Mouse (Mus musculus) megakaryocyte, embryonic 14.5 days (primary cell): ENCODE results near the gene Ltb4r1. TPM values are rescaled to one million over a fixed set of nuclear protein-coding genes. Genes with fewer than 3 reads are reported as not detected.

Experiments used
- H3K27me3 ChIP-seq: replicated peaks from 2 replicates; pipeline ENCODE3; 2012; ENCODE audit warnings: inconsistent platforms
- H3K36me3 ChIP-seq: replicated peaks from 2 replicates; pipeline ENCODE3; 2012; ENCODE audit warnings: low read length, inconsistent platforms, mixed read lengths
- H3K4me1 ChIP-seq: 2 replicates; pipeline ENCODE4 v1.6.1; 2012; ENCODE audit warnings: inconsistent platforms
- H3K4me3 ChIP-seq: replicated peaks from 2 replicates; pipeline ENCODE3; 2012; ENCODE audit warnings: moderate library complexity, mild to moderate bottlenecking, inconsistent platforms
- H3K9me3 ChIP-seq: 2 replicates; pipeline ENCODE4 v1.6.1; 2012; ENCODE audit warnings: inconsistent platforms
- FLI1 ChIP-seq: IDR thresholded peaks from 2 replicates; pipeline ENCODE4 v1.6.1; 2012; ENCODE audit warnings: low read length, inconsistent platforms, mixed read lengths
- GATA1 ChIP-seq: IDR thresholded peaks from 3 replicates; pipeline ENCODE4 v1.6.1; 2012; ENCODE audit warnings: mixed read lengths, low read length, inconsistent platforms, borderline replicate concordance
- polyA plus RNA-seq: library from polyadenylated mRNA; stranded (reverse); fragments of >175 nt; gene quantifications from 2 replicates; pipeline ENCODE4 v1.2.3, GENCODE M21; 2012; ENCODE audit warnings: low replicate concordance; ENCODE audit not compliant: insufficient read depth

Ltb4r1 gene
- polyA plus RNA-seq, 1 experiment: 24.2 TPM

GRCm38 (mm10) chr14:55726261-55726660 lies 39.5 kb upstream of the Ltb4r1 start:
- Histone ChIP-seq H3K27me3 (peaks cover 34% of the 10 kb centered on the region), H3K4me1 (peaks cover 69% of the 10 kb centered on the region), H3K36me3 (no peaks in the 10 kb centered on the region), H3K9me3 (no peaks in the 10 kb centered on the region), H3K4me3 (no peak overlapping the region)
- TF ChIP-seq FLI1: no peak
- no peak for TF ChIP-seq GATA1

GRCm38 (mm10) chr14:55727889-55728685 lies 37.7 kb upstream of the Ltb4r1 start:
- Histone ChIP-seq H3K4me3 (no peak overlapping the region), H3K36me3 (no peaks in the 10 kb centered on the region), H3K27me3 (peaks cover 39% of the 10 kb centered on the region), H3K9me3 (no peaks in the 10 kb centered on the region), H3K4me1 (peaks cover 54% of the 10 kb centered on the region)
- no peak for TF ChIP-seq GATA1
- no peak for TF ChIP-seq FLI1

GRCm38 (mm10) chr14:55730116-55730515 lies 35.6 kb upstream of the Ltb4r1 start:
- peaks cover 41% of the 10 kb centered on the region for H3K4me1 ChIP-seq
- H3K9me3 ChIP-seq: no peaks in the 10 kb centered on the region
- H3K4me3 ChIP-seq: no peak overlapping the region
- no peak for TF ChIP-seq GATA1
- H3K36me3 ChIP-seq: no peaks in the 10 kb centered on the region
- H3K27me3 ChIP-seq: peaks cover 48% of the 10 kb centered on the region

- H3K36me3 ChIP-seq: no peaks in the 10 kb centered on the region
- no peak overlapping the region for H3K4me3 ChIP-seq
- H3K4me1 ChIP-seq: peaks cover 40% of the 10 kb centered on the region
- H3K27me3 ChIP-seq: peaks cover 48% of the 10 kb centered on the region
- no peaks in the 10 kb centered on the region for H3K9me3 ChIP-seq
- TF ChIP-seq GATA1 (no peak), FLI1 (no peak)
Observed at GRCm38 (mm10) chr14:55730531-55731032, 35.2 kb upstream of the Ltb4r1 start.

- no peak overlapping the region for H3K4me3 ChIP-seq
- H3K36me3 ChIP-seq: peaks cover 13% of the 10 kb centered on the region
- TF ChIP-seq GATA1 (no peak), FLI1 (no peak)
- no peaks in the 10 kb centered on the region for H3K9me3 ChIP-seq
- H3K27me3 ChIP-seq: peaks cover 42% of the 10 kb centered on the region
- H3K4me1 ChIP-seq: peaks cover 27% of the 10 kb centered on the region
Observed at GRCm38 (mm10) chr14:55733889-55734288, 31.9 kb upstream of the Ltb4r1 start.

- Histone ChIP-seq H3K4me3 (no peak overlapping the region), H3K9me3 (no peaks in the 10 kb centered on the region), H3K27me3 (peaks cover 34% of the 10 kb centered on the region), H3K36me3 (peaks cover 23% of the 10 kb centered on the region), H3K4me1 (peaks cover 27% of the 10 kb centered on the region)
- TF ChIP-seq FLI1 (no peak), GATA1 (no peak)
Observed at GRCm38 (mm10) chr14:55734869-55735268, 30.9 kb upstream of the Ltb4r1 start.

GRCm38 (mm10) chr14:55735334-55735733 lies 30.4 kb upstream of the Ltb4r1 start:
- H3K36me3 ChIP-seq: peaks cover 27% of the 10 kb centered on the region
- no peak overlapping the region for H3K4me3 ChIP-seq
- no peak for TF ChIP-seq GATA1
- no peak for TF ChIP-seq FLI1
- H3K9me3 ChIP-seq: no peaks in the 10 kb centered on the region
- H3K27me3 ChIP-seq: peaks cover 30% of the 10 kb centered on the region
- H3K4me1 ChIP-seq: peaks cover 23% of the 10 kb centered on the region

GRCm38 (mm10) chr14:55735758-55736157 lies 30.0 kb upstream of the Ltb4r1 start:
- peaks cover 25% of the 10 kb centered on the region for H3K27me3 ChIP-seq
- TF ChIP-seq GATA1 (no peak), FLI1 (no peak)

GRCm38 (mm10) chr14:55737086-55737687 lies 28.6 kb upstream of the Ltb4r1 start:
- Histone ChIP-seq H3K36me3 (peaks cover 46% of the 10 kb centered on the region), H3K27me3 (peaks cover 19% of the 10 kb centered on the region), H3K9me3 (no peaks in the 10 kb centered on the region), H3K4me3 (no peak overlapping the region), H3K4me1 (peaks cover 13% of the 10 kb centered on the region)
- TF ChIP-seq FLI1 (no peak), GATA1 (no peak)

More at GRCm38 (mm10) chr14:55735758-55736157, 30.0 kb upstream of the Ltb4r1 start:
- Histone ChIP-seq H3K4me3 (no peak overlapping the region), H3K9me3 (no peaks in the 10 kb centered on the region), H3K4me1 (peaks cover 19% of the 10 kb centered on the region), H3K36me3 (peaks cover 32% of the 10 kb centered on the region)

GRCm38 (mm10) chr14:55743711-55744110 lies 22.1 kb upstream of the Ltb4r1 start:
- no peak for TF ChIP-seq FLI1
- no peaks in the 10 kb centered on the region for H3K27me3 ChIP-seq
- no peaks in the 10 kb centered on the region for H3K9me3 ChIP-seq
- H3K4me3 ChIP-seq: peak overlapping the region; percentile 75
- peaks cover 58% of the 10 kb centered on the region for H3K36me3 ChIP-seq
- H3K4me1 ChIP-seq: peaks cover 39% of the 10 kb centered on the region
